Mouse (Mus musculus) yolk sac, embryonic 10.5 days (tissue): ENCODE measurements around the gene Gon7.

Source experiments
- DNase-seq: peaks from one replicate; pipeline ENCODE4 v3.0.0-alpha.2; 2017; ENCODE audit warnings: low spot score

The Gon7 gene

GRCm38 (mm10) chr12:102757689-102758402, at the start of gene Gon7, which contains the start of the genes Gm28051 and Ubr7:
Gon7 (minus strand) TSS chr12:102757803.
Gm28051 (minus strand) TSS chr12:102757765.
Ubr7 (plus strand) TSS chr12:102757967.
- DNase-seq: peak; percentile 97

GRCm38 (mm10) chr12:102799528-102799927, 41.9 kb upstream of the Gon7 start:
- DNase-seq: no peak

- DNase-seq: peak; percentile 69
Measured at GRCm38 (mm10) chr12:102787927-102788326, 30.3 kb upstream of the Gon7 start.

- no peak for DNase-seq
Measured at GRCm38 (mm10) chr12:102785593-102785985, 28.0 kb upstream of the Gon7 start.

- no peak for DNase-seq
Measured at GRCm38 (mm10) chr12:102784899-102785592, 27.4 kb upstream of the Gon7 start.

- DNase-seq: no peak
Measured at GRCm38 (mm10) chr12:102782841-102783240, 25.2 kb upstream of the Gon7 start.

- no peak for DNase-seq
Measured at GRCm38 (mm10) chr12:102779452-102779851, 21.8 kb upstream of the Gon7 start.

- no peak for DNase-seq
Measured at GRCm38 (mm10) chr12:102778151-102778550, 20.5 kb upstream of the Gon7 start.

GRCm38 (mm10) chr12:102776035-102776434, 18.4 kb upstream of the Gon7 start:
- DNase-seq: no peak

- DNase-seq: no peak
Measured at GRCm38 (mm10) chr12:102772676-102773075, 15.1 kb upstream of the Gon7 start.

GRCm38 (mm10) chr12:102771601-102772000, 14.0 kb upstream of the Gon7 start:
- no peak for DNase-seq

- DNase-seq: no peak
Measured at GRCm38 (mm10) chr12:102769000-102769399, 11.4 kb upstream of the Gon7 start.

- no peak for DNase-seq
Measured at GRCm38 (mm10) chr12:102763696-102764095, 6.1 kb upstream of the Gon7 start.

GRCm38 (mm10) chr12:102761668-102762067, 4.1 kb upstream of the Gon7 start:
- DNase-seq: no peak

- no peak for DNase-seq
Measured at GRCm38 (mm10) chr12:102758936-102759335, 1.3 kb upstream of the Gon7 start.

- DNase-seq: no peak
Measured at GRCm38 (mm10) chr12:102758403-102758756, 777 bp upstream of the Gon7 start, which contains the start of gene Gm20604. Gm20604 (minus strand) TSS chr12:102758672.

GRCm38 (mm10) chr12:102757055-102757688, 431 bp downstream of the Gon7 start:
- no peak for DNase-seq

GRCm38 (mm10) chr12:102756304-102756703, 1.3 kb downstream of the Gon7 start:
- DNase-seq: no peak

GRCm38 (mm10) chr12:102748256-102748655, 9.3 kb downstream of the Gon7 start:
- no peak for DNase-seq

GRCm38 (mm10) chr12:102744839-102745238, 12.8 kb downstream of the Gon7 start:
- DNase-seq: no peak

GRCm38 (mm10) chr12:102743589-102744574, 13.7 kb downstream of the Gon7 start, which contains the start of the genes Moap1 and Tmem251:
Moap1 (minus strand) TSS chr12:102743661.
Tmem251 (plus strand) TSS chr12:102743762.
- peak; percentile 90 for DNase-seq
